Comparison of ENCODE assay signal across 25 mouse cellular contexts in the genomic region with DNA sequence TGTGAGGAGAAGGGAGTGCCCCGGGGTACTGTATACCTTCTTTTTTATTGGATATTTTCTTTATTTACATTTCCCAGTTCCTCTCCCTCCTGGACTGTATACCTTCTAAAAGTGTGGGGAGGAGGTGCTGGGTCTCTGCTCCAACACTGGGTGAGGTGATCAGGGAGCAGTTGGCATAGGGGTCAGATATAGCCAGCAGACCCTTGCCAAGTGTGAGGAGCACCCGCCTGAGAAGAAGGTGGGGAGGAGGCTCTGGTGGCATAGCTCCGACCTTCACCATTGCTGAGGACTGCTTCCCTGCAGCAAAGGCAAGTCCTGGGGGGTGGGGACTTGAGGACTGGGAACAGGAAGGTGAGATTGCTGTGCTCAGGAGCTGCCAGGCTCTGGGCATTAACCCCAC. TPM values are rescaled to one million over a fixed set of nuclear protein-coding genes. Genes with fewer than 3 reads are reported as not detected.
DNase-seq lines count a peak whose midpoint lies in the region; ATAC-seq lines count a peak whose summit lies in the region.
"Had no signal": no experiment of that assay in that cellular context is flagged by ENCODE, and none has a peak within 500 bp of the region (broad histone marks: within the 10 kb centered on the region; RNA-seq: fewer than 3 reads in every experiment).

No protein-coding gene starts in this region.

- DNase-seq in heart, adult 11 months: peak; percentile 90
- no peak for DNase-seq in heart, postnatal 4 days
- no peak for DNase-seq in lung, adult 18-20 months
- DNase-seq in right cerebral cortex, adult 18-20 months: no peak
- DNase-seq in heart, adult 8-10 months (ENCODE audit: low spot score): no peak
- DNase-seq: adrenal gland, adult 2 months; adrenal gland, postnatal 14 days; cerebellum, adult 11 months; cerebellum, adult 9-10 months; cerebellum, postnatal 14 days; forebrain, postnatal 0 days; gastrocnemius, adult 2 months; gastrocnemius, postnatal 14 days; heart, adult 18-20 months; heart, postnatal 14 days had no signal

- peaks cover 2% of the 10 kb centered on the region; the same call in 1 of the 2 replicates for H3K4me1 ChIP-seq in lung, embryonic 16.5 days (replicated peaks; ENCODE audit: control insufficient read depth, insufficient read depth, low read length)
- H3K4me1 ChIP-seq in stomach, embryonic 15.5 days: peaks cover 1% of the 10 kb centered on the region; the same call in 1 of the 2 replicates

- no peak overlapping the region for H3K4me2 ChIP-seq in lung, embryonic 16.5 days (ENCODE audit: low read depth, low read length)
- no peak overlapping the region for H3K4me2 ChIP-seq in stomach, embryonic 15.5 days
- H3K4me2 ChIP-seq: embryonic facial prominence, embryonic 15.5 days; heart, embryonic 13.5 days; hindbrain, embryonic 12.5 days; hindbrain, embryonic 15.5 days had no signal

- H3K4me3 ChIP-seq in lung, embryonic 16.5 days (ENCODE audit: low read length): no peak overlapping the region
- no peak overlapping the region for H3K4me3 ChIP-seq in stomach, embryonic 15.5 days (replicated peaks)
- H3K4me3 ChIP-seq: embryonic facial prominence, embryonic 15.5 days; gastrocnemius, adult 2 months; heart, embryonic 10.5 days; heart, embryonic 13.5 days; hindbrain, embryonic 12.5 days; hindbrain, embryonic 15.5 days had no signal

- H3K9ac ChIP-seq in lung, embryonic 16.5 days (ENCODE audit: low read length): no peak overlapping the region
- no peak overlapping the region for H3K9ac ChIP-seq in stomach, embryonic 15.5 days
- H3K9ac ChIP-seq: embryonic facial prominence, embryonic 15.5 days; forebrain, postnatal 0 days; heart, embryonic 13.5 days; hindbrain, embryonic 12.5 days; hindbrain, embryonic 15.5 days had no signal

- 64% methylated on average over 3 of the region's 3 CpGs for WGBS in lung, embryonic 16.5 days
- WGBS in stomach, embryonic 15.5 days: 76% methylated on average over 3 of the region's 3 CpGs

- peak overlapping the region; percentile 21; the same call in 1 of the 2 replicates for H3K27ac ChIP-seq in lung, embryonic 16.5 days (ENCODE audit: low read length)
- H3K27ac ChIP-seq in stomach, embryonic 15.5 days: no peak overlapping the region
- H3K27ac ChIP-seq: embryonic facial prominence, embryonic 15.5 days; gastrocnemius, adult 2 months; heart, embryonic 10.5 days; heart, embryonic 13.5 days; hindbrain, embryonic 12.5 days; hindbrain, embryonic 15.5 days had no signal

- H3K27me3 ChIP-seq in lung, embryonic 16.5 days (ENCODE audit: control insufficient read depth, insufficient read depth, low read depth, low read length): no peaks in the 10 kb centered on the region
- no peaks in the 10 kb centered on the region for H3K27me3 ChIP-seq in stomach, embryonic 15.5 days (replicated peaks)
- H3K27me3 ChIP-seq: embryonic facial prominence, embryonic 15.5 days; heart, embryonic 13.5 days; hindbrain, embryonic 12.5 days; hindbrain, embryonic 15.5 days had no signal

- peaks cover 19% of the 10 kb centered on the region for H3K36me3 ChIP-seq in lung, embryonic 16.5 days (ENCODE audit: control insufficient read depth, insufficient read depth, low read length)
- H3K36me3 ChIP-seq in stomach, embryonic 15.5 days: peaks cover 30% of the 10 kb centered on the region

- no peak for ATAC-seq in lung, embryonic 16.5 days (ENCODE audit: low read depth)
- peak; percentile 28; the same call in 1 of the 2 replicates for ATAC-seq in stomach, embryonic 15.5 days (ENCODE audit: insufficient read depth, low FRiP score, low read depth)
- ATAC-seq: CD4-positive, CD25-positive, alpha-beta regulatory T cell, adult 4 months; forebrain, embryonic 14.5 days; forebrain, postnatal 0 days had no signal

- peaks cover 5% of the 10 kb centered on the region for H3K9me3 ChIP-seq in lung, embryonic 16.5 days (ENCODE audit: control insufficient read depth, low read length)
- H3K9me3 ChIP-seq in stomach, embryonic 15.5 days: no peaks in the 10 kb centered on the region
- H3K9me3 ChIP-seq: hindbrain, embryonic 12.5 days; hindbrain, embryonic 15.5 days had no signal

RNA-seq across cellular contexts. Expression of a gene that starts 22.5 kb away (rescaled TPM):
- total RNA-seq in heart, postnatal 4 days (2021): 10 to 100 TPM; 10.7 to 12.1 TPM
- 1.1 and 1.5 TPM in 2 replicates for polyA plus RNA-seq in lung, embryonic 16.5 days (2015; fragmentation: Nextera tagmentation; extraction: Ambion mirVana)
- polyA plus RNA-seq in stomach, embryonic 15.5 days (2015; fragmentation: Nextera tagmentation; extraction: Ambion mirVana): 3.2 and 3.3 TPM in 2 replicates
- 1 to 10 TPM; 2.4 to 5.0 (median 4.3) TPM for total RNA-seq in heart, adult 8-10 months (2022)
- total RNA-seq: MEL had no signal

RNA-seq across cellular contexts. Expression of a gene that starts 35.7 kb away (rescaled TPM):
- total RNA-seq in heart, postnatal 4 days (2021): 100 to 1,000 TPM; 139 TPM
- 163 TPM in 2 replicates for polyA plus RNA-seq in lung, embryonic 16.5 days (2015; fragmentation: Nextera tagmentation; extraction: Ambion mirVana)
- 128 and 137 TPM in 2 replicates for polyA plus RNA-seq in stomach, embryonic 15.5 days (2015; fragmentation: Nextera tagmentation; extraction: Ambion mirVana)
- total RNA-seq in heart, adult 8-10 months (2022): 100 to 1,000 TPM in 1 of 4 experiments, 10 to 100 TPM in 3; 74.6 to 100 (median 83.0) TPM

RNA-seq across cellular contexts. Expression of a gene that starts 35.9 kb away (rescaled TPM):
- 100 to 1,000 TPM; 379 to 401 TPM for total RNA-seq in heart, postnatal 4 days (2021)
- polyA plus RNA-seq in lung, embryonic 16.5 days (2015; fragmentation: Nextera tagmentation; extraction: Ambion mirVana): 39.3 and 42.4 TPM in 2 replicates
- 22.2 and 24.2 TPM in 2 replicates for polyA plus RNA-seq in stomach, embryonic 15.5 days (2015; fragmentation: Nextera tagmentation; extraction: Ambion mirVana)
- total RNA-seq in heart, adult 8-10 months (2022): 100 to 1,000 TPM; 490 to 636 (median 559) TPM

RNA-seq across cellular contexts. Expression of a gene that starts 59.5 kb away (rescaled TPM):
- total RNA-seq in heart, postnatal 4 days (2021): 10 to 100 TPM; 14.2 to 14.6 TPM
- polyA plus RNA-seq in lung, embryonic 16.5 days (2015; fragmentation: Nextera tagmentation; extraction: Ambion mirVana): 49.6 and 52.6 TPM in 2 replicates
- 42.5 and 45.5 TPM in 2 replicates for polyA plus RNA-seq in stomach, embryonic 15.5 days (2015; fragmentation: Nextera tagmentation; extraction: Ambion mirVana)
- total RNA-seq in heart, adult 8-10 months (2022): 1 to 10 TPM; 5.7 to 9.8 (median 7.9) TPM
